ENCODE assay signal across 7 mouse cellular contexts in genomic region chr4:45528355-45529198, GRCm38 (mm10). TPM values are rescaled to one million over a fixed set of nuclear protein-coding genes. Genes with fewer than 3 reads are reported as not detected.
A peak's percentile ranks its signal among the peaks of the same experiment; 100 is the strongest.
DNase-seq lines count a peak whose midpoint lies in the region; ATAC-seq and TF ChIP-seq lines count a peak whose summit lies in the region.

No protein-coding gene starts in this region.

- no peak overlapping the region for H3K27ac ChIP-seq in ES-E14 (ENCODE audit: insufficient read depth, low read depth, low read length, poor library complexity, severe bottlenecking)
- H3K27ac ChIP-seq in embryonic facial prominence, embryonic 10.5 days (replicated peaks), result peak overlapping the region; percentile 94
- H3K27ac ChIP-seq in hindbrain, embryonic 16.5 days (ENCODE audit: low read depth, low read length), result no peak overlapping the region
- H3K27ac ChIP-seq in liver, embryonic 16.5 days (ENCODE audit: low read length), result peak overlapping the region; percentile 85

- WGBS in embryonic facial prominence, embryonic 10.5 days, result 2% methylated on average over 21 of the region's 21 CpGs
- WGBS in hindbrain, embryonic 16.5 days, result 3% methylated on average over 21 of the region's 21 CpGs
- WGBS in liver, embryonic 16.5 days (ENCODE audit: insufficient replicate concordance), result 9% methylated on average over 21 of the region's 21 CpGs

- peaks cover 4 to 20% of the 10 kb centered on the region in 2 experiments for H3K4me1 ChIP-seq in ES-E14 (ENCODE audit: control insufficient read depth in 2 of 2, insufficient read depth in 2 of 2, low read length in 2 of 2, poor library complexity in 1 of 2)
- H3K4me1 ChIP-seq in embryonic facial prominence, embryonic 10.5 days, result peaks cover 80% of the 10 kb centered on the region
- H3K4me1 ChIP-seq in hindbrain, embryonic 16.5 days (ENCODE audit: control insufficient read depth, insufficient read depth, low read depth, low read length), result peaks cover 20% of the 10 kb centered on the region
- peaks cover 62% of the 10 kb centered on the region for H3K4me1 ChIP-seq in liver, embryonic 16.5 days (ENCODE audit: control insufficient read depth, low read depth, low read length)

- peak overlapping the region; percentile 92 for H3K4me2 ChIP-seq in hindbrain, embryonic 16.5 days (ENCODE audit: low read length)
- H3K4me2 ChIP-seq in liver, embryonic 16.5 days (ENCODE audit: low read depth, low read length), result peak overlapping the region; percentile 100

- peak overlapping the region; percentile 63 for H3K9ac ChIP-seq in ES-E14 (ENCODE audit: insufficient read depth, low read depth, low read length, poor library complexity, severe bottlenecking)
- H3K9ac ChIP-seq in hindbrain, embryonic 16.5 days (ENCODE audit: low read depth, low read length), result peak overlapping the region; percentile 81
- peak overlapping the region; percentile 92 for H3K9ac ChIP-seq in liver, embryonic 16.5 days (ENCODE audit: low read depth, low read length)

- in situ Hi-C loops in ES-E14 (cut with MboI; ENCODE audit: low sequenced_read_pairs in 2 of 2, unreplicated experiment in 2 of 2), result no loop called here

- no peaks in the 10 kb centered on the region for H3K9me3 ChIP-seq in ES-E14 (ENCODE audit: control insufficient read depth, insufficient read depth, low read depth, low read length)
- H3K9me3 ChIP-seq in embryonic facial prominence, embryonic 10.5 days, result no peaks in the 10 kb centered on the region
- H3K9me3 ChIP-seq in hindbrain, embryonic 16.5 days (ENCODE audit: control insufficient read depth, low read length), result no peaks in the 10 kb centered on the region
- H3K9me3 ChIP-seq in liver, embryonic 16.5 days (replicated peaks; ENCODE audit: control insufficient read depth, low read length), result no peaks in the 10 kb centered on the region

- H3K36me3 ChIP-seq in ES-E14 (ENCODE audit: control insufficient read depth, insufficient read depth, low read length, poor library complexity, severe bottlenecking), result no peaks in the 10 kb centered on the region; the same call in 1 of the 2 replicates
- H3K36me3 ChIP-seq in embryonic facial prominence, embryonic 10.5 days (replicated peaks), result peaks cover 27% of the 10 kb centered on the region
- no peaks in the 10 kb centered on the region for H3K36me3 ChIP-seq in hindbrain, embryonic 16.5 days (ENCODE audit: control insufficient read depth, insufficient read depth, low read length)
- peaks cover 3% of the 10 kb centered on the region for H3K36me3 ChIP-seq in liver, embryonic 16.5 days (ENCODE audit: control insufficient read depth, insufficient read depth)

- ATAC-seq in hindbrain, embryonic 16.5 days, result no peak
- no peak for ATAC-seq in liver, embryonic 16.5 days (ENCODE audit: low read depth)

- H3K4me3 ChIP-seq in ES-E14 (ENCODE audit: insufficient read depth in 1 of 2, low read depth in 1 of 2, low read length in 2 of 2, poor library complexity in 1 of 2, severe bottlenecking in 1 of 2), result peak overlapping the region; percentile 73 to 76
- peak overlapping the region; percentile 86 for H3K4me3 ChIP-seq in embryonic facial prominence, embryonic 10.5 days
- H3K4me3 ChIP-seq in hindbrain, embryonic 16.5 days (ENCODE audit: low read length), result peak overlapping the region; percentile 76
- peak overlapping the region; percentile 89 for H3K4me3 ChIP-seq in liver, embryonic 16.5 days (ENCODE audit: low read depth, low read length)

- no peak for DNase-seq in ES-E14 (ENCODE audit: low read depth, low spot score)
- no peak for DNase-seq in embryonic facial prominence, embryonic 10.5 days (ENCODE audit: low spot score)
- DNase-seq in cerebellum, postnatal 14 days, result no peak
- DNase-seq in cerebellum, postnatal 36 days, result no peak
- DNase-seq in gastrocnemius, postnatal 10 days, result no peak

- H3K27me3 ChIP-seq in embryonic facial prominence, embryonic 10.5 days (replicated peaks; ENCODE audit: low read depth, poor library complexity, severe bottlenecking), result peaks cover 16% of the 10 kb centered on the region; the same call in 1 of the 2 replicates
- no peaks in the 10 kb centered on the region for H3K27me3 ChIP-seq in hindbrain, embryonic 16.5 days (replicated peaks; ENCODE audit: control insufficient read depth, insufficient read depth, low read length)
- no peaks in the 10 kb centered on the region; the same call in 1 of the 2 replicates for H3K27me3 ChIP-seq in liver, embryonic 16.5 days (ENCODE audit: control insufficient read depth, insufficient read depth, low read depth, low read length)

TF ChIP-seq in ES-E14, 5 proteins besides CTCF, POLR2A, EP300 and RAD21:
- TF ChIP-seq CHD2 (IDR thresholded peaks at IDR 0.05; ENCODE audit: low read depth, low read length) (no peak), HCFC1 (IDR thresholded peaks at IDR 0.05; ENCODE audit: borderline replicate concordance, insufficient read depth, low read length) (no peak), ZNF384 (IDR thresholded peaks at IDR 0.05; ENCODE audit: low read depth, low read length) (no peak), ZC3H11A (IDR thresholded peaks at IDR 0.05; ENCODE audit: borderline replicate concordance, low read depth, low read length) (no peak)

RNA-seq across cellular contexts. Expression of gene Shb, which starts 3.7 kb away (rescaled TPM):
- 15.0 and 15.9 TPM in 2 replicates for total RNA-seq in ES-E14 (2012; rRNA removed)
- 3.9 and 4.9 TPM in 2 replicates for polyA plus RNA-seq in embryonic facial prominence, embryonic 10.5 days (2016; fragmentation: Nextera tagmentation; extraction: Ambion mirVana)
- 2.6 and 3.8 TPM in 2 replicates for polyA plus RNA-seq in hindbrain, embryonic 16.5 days (2015; fragmentation: Nextera tagmentation; extraction: Ambion mirVana)
- 1.4 and 1.5 TPM in 2 replicates for polyA plus RNA-seq in liver, embryonic 16.5 days (2015; fragmentation: Nextera tagmentation; extraction: Ambion mirVana)
- 10 to 100 TPM in 1 of 2 experiments, 1 to 10 TPM in 1; 9.3 to 12.5 TPM for total RNA-seq in gastrocnemius, postnatal 10 days (2021)

Comparison
In these comparisons a context has a peak if more than half of its experiments do, and no peak if none do; other contexts are left out.
1. H3K27ac ChIP-seq: peak in embryonic facial prominence, embryonic 10.5 days (single experiment) and liver, embryonic 16.5 days (single experiment); none in ES-E14 (single experiment) and hindbrain, embryonic 16.5 days (single experiment).
2. Peak in every context shown above with its lines, with median percentiles within 50 percentile points of each other: H3K4me3 ChIP-seq and H3K9ac ChIP-seq.